Mouse (Mus musculus): ENCODE results near the gene Rd3. TPM values are rescaled to one million over a fixed set of nuclear protein-coding genes. Genes with fewer than 3 reads are reported as not detected.

Gene Rd3
- polyA plus RNA-seq, 1 experiment from 2014 or later, result 3.7 TPM

DNA sequence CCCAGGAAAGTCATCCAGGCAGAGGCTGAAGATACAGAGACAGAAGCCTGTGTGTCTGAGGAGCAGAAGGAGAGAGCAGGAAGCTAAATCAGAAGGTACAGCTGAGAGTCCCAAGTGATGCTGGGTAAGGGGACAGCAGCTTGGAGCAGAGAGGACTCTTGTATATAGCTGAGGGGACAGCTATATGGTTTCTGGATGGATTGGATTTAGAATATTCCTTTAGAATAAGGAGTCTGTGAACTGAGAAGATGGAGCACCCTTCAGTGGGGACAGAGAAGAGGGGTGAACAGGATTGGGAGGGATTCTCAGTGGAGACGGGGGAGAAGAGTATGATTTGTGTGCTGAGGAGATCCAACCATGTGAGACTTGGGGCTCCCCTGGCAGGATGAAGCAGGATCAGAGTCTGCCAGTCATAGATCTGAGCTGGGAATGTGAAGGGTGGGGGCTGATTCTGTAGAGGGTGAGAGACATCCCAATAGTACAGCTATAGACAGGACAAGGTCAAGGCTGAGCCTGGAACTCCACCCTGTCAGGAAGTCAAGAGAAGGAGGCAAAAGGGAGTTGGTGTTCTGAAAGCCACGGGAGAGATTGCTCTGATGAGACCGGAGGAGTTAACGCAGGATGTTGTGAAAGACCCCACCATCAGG, 44.1 kb upstream of the Rd3 start:
- peak; percentile 38; the same call in 1 of the 2 replicates for ATAC-seq
- no peaks in the 10 kb centered on the region for H3K36me3 ChIP-seq (ENCODE audit: insufficient read depth, low read length)

DNA sequence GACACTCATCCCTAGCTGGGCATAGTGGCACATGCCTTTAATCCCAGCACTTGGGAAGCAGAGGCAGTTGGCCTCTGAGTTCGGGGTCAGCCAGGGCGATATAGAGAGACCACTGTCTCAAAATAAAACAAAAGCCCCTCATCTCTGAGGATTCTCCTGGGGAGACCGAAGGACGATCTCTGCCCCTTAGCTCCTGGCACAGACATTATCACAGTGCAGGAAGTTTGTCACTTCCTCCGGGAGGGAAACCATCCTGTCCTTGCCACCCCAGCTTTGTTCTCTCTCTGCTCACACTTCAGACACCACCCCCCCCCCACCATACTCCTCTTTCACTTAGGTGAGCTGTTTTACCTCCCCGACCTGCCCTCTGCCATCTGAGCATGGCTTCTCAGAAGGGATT, 33.5 kb upstream of the Rd3 start:
- Histone ChIP-seq H3K27me3 (replicated peaks; ENCODE audit: insufficient read depth, low read length) (no peaks in the 10 kb centered on the region), H3K27ac (ENCODE audit: low read length) (no peak overlapping the region), H3K36me3 (ENCODE audit: insufficient read depth, low read length) (no peaks in the 10 kb centered on the region), H3K9me3 (ENCODE audit: low read length) (no peaks in the 10 kb centered on the region), H3K4me1 (ENCODE audit: insufficient read depth, low read depth, low read length) (no peaks in the 10 kb centered on the region), H3K9ac (replicated peaks; ENCODE audit: low read depth) (no peak overlapping the region), H3K4me2 (replicated peaks; ENCODE audit: low read depth, low read length) (no peak overlapping the region), H3K4me3 (ENCODE audit: low read depth, low read length) (no peak overlapping the region)
- DNase-seq (ENCODE audit: low spot score) (no peak), ATAC-seq (peak; percentile 58)
- TF ChIP-seq EP300 (IDR thresholded peaks at IDR 0.05), result peak; percentile 53; the same call in 1 of the 2 replicates
- TF ChIP-seq CTCF (IDR thresholded peaks at IDR 0.05), result no peak
- 68% methylated on average over 6 of the region's 6 CpGs for WGBS

More for the DNA sequence above, 44.1 kb upstream of the Rd3 start:
- no peaks in the 10 kb centered on the region for H3K27me3 ChIP-seq (replicated peaks; ENCODE audit: insufficient read depth, low read length)
- WGBS, result 59% methylated on average over 4 of the region's 4 CpGs
- H3K27ac ChIP-seq (ENCODE audit: low read length), result no peak overlapping the region
- no peak overlapping the region for H3K9ac ChIP-seq (replicated peaks; ENCODE audit: low read depth)
- no peaks in the 10 kb centered on the region for H3K9me3 ChIP-seq (ENCODE audit: low read length)
- H3K4me1 ChIP-seq (ENCODE audit: insufficient read depth, low read depth, low read length), result no peaks in the 10 kb centered on the region
- H3K4me2 ChIP-seq (replicated peaks; ENCODE audit: low read depth, low read length), result no peak overlapping the region
- DNase-seq (ENCODE audit: low spot score), result no peak
- H3K4me3 ChIP-seq (ENCODE audit: low read depth, low read length), result no peak overlapping the region
- TF ChIP-seq EP300 (IDR thresholded peaks at IDR 0.05) (no peak), CTCF (IDR thresholded peaks at IDR 0.05) (no peak)

DNA sequence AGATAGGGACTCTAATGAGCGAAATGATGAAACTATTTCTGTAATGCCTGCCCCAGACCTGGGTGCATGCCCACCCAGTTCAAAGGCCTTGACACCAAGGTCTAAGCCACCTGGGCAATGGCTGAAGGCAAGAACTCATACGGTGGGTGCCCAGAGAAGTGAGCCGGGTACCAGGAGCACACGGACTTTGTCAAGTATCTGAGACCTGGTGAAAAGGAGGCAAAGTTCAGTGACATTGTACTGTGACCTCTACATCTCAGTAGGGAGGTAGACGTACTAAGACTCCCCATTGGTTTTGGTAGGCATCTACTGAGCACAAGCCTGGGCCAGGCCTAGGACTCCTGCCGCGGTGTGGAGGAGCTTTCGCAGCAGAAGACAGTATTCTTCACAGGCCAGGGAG, 31.8 kb upstream of the Rd3 start:
- ATAC-seq (no peak), DNase-seq (ENCODE audit: low spot score) (no peak)
- Histone ChIP-seq H3K27me3 (replicated peaks; ENCODE audit: insufficient read depth, low read length) (no peaks in the 10 kb centered on the region), H3K4me2 (replicated peaks; ENCODE audit: low read depth, low read length) (no peak overlapping the region), H3K9me3 (ENCODE audit: low read length) (no peaks in the 10 kb centered on the region), H3K9ac (replicated peaks; ENCODE audit: low read depth) (no peak overlapping the region), H3K4me3 (ENCODE audit: low read depth, low read length) (no peak overlapping the region), H3K27ac (ENCODE audit: low read length) (no peak overlapping the region), H3K4me1 (ENCODE audit: insufficient read depth, low read depth, low read length) (no peaks in the 10 kb centered on the region; the same call in 1 of the 2 replicates), H3K36me3 (ENCODE audit: insufficient read depth, low read length) (no peaks in the 10 kb centered on the region)
- TF ChIP-seq CTCF (IDR thresholded peaks at IDR 0.05) (no peak), EP300 (IDR thresholded peaks at IDR 0.05) (no peak)
- WGBS, result 96% methylated on average over 8 of the region's 8 CpGs

DNA sequence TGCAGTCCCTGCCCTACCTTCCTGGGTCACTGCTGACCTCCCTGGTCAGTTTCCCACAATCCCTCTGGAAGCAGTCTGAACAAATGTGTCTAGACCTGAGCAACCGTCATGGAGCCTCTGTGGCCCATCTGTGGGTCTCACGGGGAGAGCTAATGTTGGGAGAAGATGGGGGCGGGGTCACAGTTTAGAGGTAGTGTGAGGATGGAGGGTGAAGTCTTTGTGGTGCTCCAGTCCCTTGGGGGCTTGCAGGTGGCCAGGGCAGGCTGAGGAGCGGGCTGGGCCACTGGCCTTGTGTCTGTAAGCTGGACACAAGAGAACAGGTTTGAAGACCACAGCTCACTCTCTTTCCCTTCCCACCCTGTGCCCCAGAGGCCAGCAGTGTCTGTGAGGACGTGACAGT, 31.4 kb upstream of the Rd3 start:
- H3K4me3 ChIP-seq (ENCODE audit: low read depth, low read length), result no peak overlapping the region
- H3K9me3 ChIP-seq (ENCODE audit: low read length), result no peaks in the 10 kb centered on the region
- WGBS, result 75% methylated on average over 5 of the region's 5 CpGs
- DNase-seq (ENCODE audit: low spot score), result no peak
- no peaks in the 10 kb centered on the region for H3K27me3 ChIP-seq (replicated peaks; ENCODE audit: insufficient read depth, low read length)
- no peak overlapping the region for H3K9ac ChIP-seq (replicated peaks; ENCODE audit: low read depth)
- no peak for ATAC-seq
- no peaks in the 10 kb centered on the region; the same call in 1 of the 2 replicates for H3K4me1 ChIP-seq (ENCODE audit: insufficient read depth, low read depth, low read length)
- H3K36me3 ChIP-seq (ENCODE audit: insufficient read depth, low read length), result no peaks in the 10 kb centered on the region
- TF ChIP-seq EP300 (IDR thresholded peaks at IDR 0.05) (no peak), CTCF (IDR thresholded peaks at IDR 0.05) (no peak)
- no peak overlapping the region for H3K4me2 ChIP-seq (replicated peaks; ENCODE audit: low read depth, low read length)
- peak overlapping the region; percentile 39; the same call in 1 of the 2 replicates for H3K27ac ChIP-seq (ENCODE audit: low read length)

DNA sequence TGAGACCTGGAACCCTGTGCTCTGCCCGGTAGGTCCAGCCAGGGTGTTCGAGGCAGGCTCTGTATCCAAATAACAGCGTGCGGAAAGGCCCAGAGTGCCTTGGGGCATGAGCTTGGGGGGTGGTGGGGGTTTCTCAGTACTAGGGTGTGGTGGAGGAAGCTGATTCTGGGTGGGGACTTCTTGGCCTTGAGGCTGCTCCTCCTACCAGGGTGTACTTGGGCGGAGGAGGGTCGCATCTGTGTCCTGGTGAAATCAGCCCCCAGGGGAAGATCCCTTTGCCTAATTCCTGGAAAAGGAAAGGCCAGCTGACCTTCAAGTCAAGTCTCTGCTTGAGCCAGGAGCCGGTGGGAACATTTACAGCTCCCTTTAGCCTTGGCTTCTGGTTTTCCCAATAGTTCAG, 30.9 kb upstream of the Rd3 start:
- peak; percentile 66 for DNase-seq (ENCODE audit: low spot score)

DNA sequence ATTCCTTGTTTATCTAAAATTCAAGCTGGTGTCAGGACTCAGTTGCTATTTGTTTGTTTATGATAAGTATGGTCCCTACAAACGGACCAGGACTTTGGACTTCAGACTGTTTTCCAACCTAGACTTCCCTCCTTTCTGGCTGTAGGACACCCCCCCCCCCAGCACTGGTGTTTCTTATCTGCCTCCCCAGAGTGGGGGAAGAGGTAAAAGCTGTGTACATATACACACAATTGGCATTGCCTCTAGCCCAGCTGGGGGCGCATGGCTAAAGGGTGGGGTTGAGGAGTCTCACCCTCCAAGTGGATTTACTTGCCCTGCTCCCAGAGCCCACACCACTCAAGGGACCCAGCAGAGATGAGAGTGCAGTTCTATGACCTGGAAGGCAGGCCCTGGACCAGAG, 30.3 kb upstream of the Rd3 start:
- Histone ChIP-seq H3K27ac (ENCODE audit: low read length) (peak overlapping the region; percentile 71), H3K4me3 (ENCODE audit: low read depth, low read length) (no peak overlapping the region), H3K27me3 (replicated peaks; ENCODE audit: insufficient read depth, low read length) (no peaks in the 10 kb centered on the region), H3K36me3 (ENCODE audit: insufficient read depth, low read length) (no peaks in the 10 kb centered on the region), H3K9me3 (ENCODE audit: low read length) (no peaks in the 10 kb centered on the region), H3K4me1 (ENCODE audit: insufficient read depth, low read depth, low read length) (no peaks in the 10 kb centered on the region; the same call in 1 of the 2 replicates), H3K4me2 (replicated peaks; ENCODE audit: low read depth, low read length) (no peak overlapping the region), H3K9ac (replicated peaks; ENCODE audit: low read depth) (no peak overlapping the region)
- DNase-seq (ENCODE audit: low spot score), result no peak
- 22% methylated on average over 2 of the region's 2 CpGs for WGBS
- ATAC-seq, result peak; percentile 27
- TF ChIP-seq CTCF (IDR thresholded peaks at IDR 0.05) (peak; percentile 33), EP300 (IDR thresholded peaks at IDR 0.05) (no peak)

More for the DNA sequence above, 30.9 kb upstream of the Rd3 start:
- 65% methylated on average over 7 of the region's 7 CpGs for WGBS
- no peak overlapping the region for H3K9ac ChIP-seq (replicated peaks; ENCODE audit: low read depth)
- H3K36me3 ChIP-seq (ENCODE audit: insufficient read depth, low read length), result no peaks in the 10 kb centered on the region
- ATAC-seq, result peak; percentile 82
- no peaks in the 10 kb centered on the region for H3K27me3 ChIP-seq (replicated peaks; ENCODE audit: insufficient read depth, low read length)
- no peak overlapping the region for H3K4me3 ChIP-seq (ENCODE audit: low read depth, low read length)
- H3K9me3 ChIP-seq (ENCODE audit: low read length), result no peaks in the 10 kb centered on the region
- H3K4me1 ChIP-seq (ENCODE audit: insufficient read depth, low read depth, low read length), result no peaks in the 10 kb centered on the region; the same call in 1 of the 2 replicates
- peak overlapping the region; percentile 71 for H3K27ac ChIP-seq (ENCODE audit: low read length)
- TF ChIP-seq EP300 (IDR thresholded peaks at IDR 0.05) (peak; percentile 72), CTCF (IDR thresholded peaks at IDR 0.05) (no peak)
- no peak overlapping the region for H3K4me2 ChIP-seq (replicated peaks; ENCODE audit: low read depth, low read length)
